Mouse (Mus musculus): Measurements from ENCODE around the gene Cyp4f16. TPM values are rescaled to one million over a fixed set of nuclear protein-coding genes. Genes with fewer than 3 reads are reported as not detected.
"Not testable (repeated sequence)": the region's sequence is repeated elsewhere in the genome, so short reads cannot be mapped to it uniquely, and the experiment has no call there.

The Cyp4f16 gene
- polyA plus RNA-seq, 1 experiment, result 18.4 TPM

DNA sequence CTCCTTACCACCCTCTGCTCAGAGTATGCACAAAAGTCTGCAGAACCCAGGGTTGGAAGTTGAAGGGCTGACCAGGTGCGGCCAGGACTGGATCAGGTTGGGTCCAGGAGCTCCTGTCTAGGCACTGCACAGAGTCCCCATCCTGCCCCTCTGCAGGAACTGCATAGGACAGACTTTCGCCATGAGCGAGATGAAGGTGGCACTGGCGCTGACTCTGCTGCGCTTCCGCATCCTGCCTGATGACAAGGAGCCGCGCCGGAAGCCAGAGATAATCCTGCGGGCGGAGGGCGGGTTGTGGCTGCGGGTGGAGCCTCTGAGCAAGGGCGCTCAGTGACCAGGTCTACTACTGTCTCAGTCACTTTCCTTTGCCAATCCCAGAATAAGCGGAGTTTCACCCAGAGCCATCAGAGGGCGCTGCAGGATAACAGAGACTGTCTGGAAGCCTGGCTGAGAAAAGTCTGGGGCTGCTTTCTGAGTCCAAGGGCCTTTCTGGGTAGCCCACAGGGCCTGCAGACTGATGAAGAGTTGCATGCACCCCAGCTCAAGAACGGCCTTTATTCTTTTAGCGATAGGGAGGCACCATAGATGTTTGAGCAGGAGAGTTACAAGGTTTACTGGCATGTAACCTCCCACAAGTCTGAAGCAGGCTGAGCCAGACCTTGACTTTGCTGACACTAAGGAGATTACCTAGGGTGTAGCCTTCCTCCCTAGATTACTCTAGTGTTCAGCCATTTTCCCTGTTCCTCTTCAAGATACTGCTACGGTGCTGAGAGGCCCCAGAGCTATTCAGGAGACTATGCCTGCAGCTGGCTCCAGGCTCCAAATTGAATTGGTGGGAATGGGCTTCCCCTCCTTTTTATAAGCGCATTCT is 14.8 kb downstream of the Cyp4f16 start:
- peak overlapping the region; percentile 23 for H3K4me3 ChIP-seq (ENCODE audit: control insufficient read depth, insufficient read depth, low read length)
- peak; percentile 78 for DNase-seq
- H3K4me1 ChIP-seq (replicated peaks; ENCODE audit: control insufficient read depth, insufficient read depth, low read length), result peaks cover 8% of the 10 kb centered on the region; the same call in 1 of the 2 replicates
- TF ChIP-seq CTCF (IDR thresholded peaks at IDR 0.05; ENCODE audit: borderline replicate concordance, control insufficient read depth, extremely low read depth, insufficient read depth, low read length, poor library complexity), result peak; percentile 55; the same call in 1 of the 2 replicates
- TF ChIP-seq POLR2A (IDR thresholded peaks at IDR 0.05; ENCODE audit: control insufficient read depth, extremely low read depth, insufficient read depth, low read length, poor library complexity), result no peak
- no peak overlapping the region for H3K27ac ChIP-seq (ENCODE audit: control insufficient read depth, insufficient read depth, low read length)
- H3K27me3 ChIP-seq (ENCODE audit: control insufficient read depth, insufficient read depth, low read length), result no peaks in the 10 kb centered on the region
- no peaks in the 10 kb centered on the region for H3K36me3 ChIP-seq (ENCODE audit: control insufficient read depth, insufficient read depth, low read length)
- 59% methylated on average over 20 of the region's 20 CpGs for WGBS

DNA sequence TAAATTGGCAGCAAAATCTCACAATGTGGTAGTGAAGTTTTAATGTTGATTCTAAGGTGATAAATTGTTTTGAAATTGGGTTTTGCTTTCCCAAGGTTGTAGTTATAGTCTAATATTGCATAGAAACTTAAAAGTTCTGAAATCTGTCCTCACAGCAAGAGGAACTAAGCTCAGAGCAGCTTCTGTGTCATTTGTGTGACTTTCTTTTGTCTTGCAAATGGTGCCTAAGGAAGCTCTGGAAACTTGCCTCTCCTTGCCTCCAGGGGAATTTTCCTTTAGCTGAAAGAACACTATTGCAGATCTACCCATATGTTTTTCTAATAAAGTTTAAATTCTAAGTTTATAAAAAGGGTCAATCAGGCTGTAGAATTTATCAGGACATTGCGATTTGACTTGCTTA is 16.7 kb downstream of the Cyp4f16 start:
- 89% methylated on average over 1 of the region's 1 CpGs for whole genome bisulfite sequencing
- DNase-seq; H3K27me3 ChIP-seq (ENCODE audit: control insufficient read depth, insufficient read depth, low read length): not testable (repeated sequence)

DNA sequence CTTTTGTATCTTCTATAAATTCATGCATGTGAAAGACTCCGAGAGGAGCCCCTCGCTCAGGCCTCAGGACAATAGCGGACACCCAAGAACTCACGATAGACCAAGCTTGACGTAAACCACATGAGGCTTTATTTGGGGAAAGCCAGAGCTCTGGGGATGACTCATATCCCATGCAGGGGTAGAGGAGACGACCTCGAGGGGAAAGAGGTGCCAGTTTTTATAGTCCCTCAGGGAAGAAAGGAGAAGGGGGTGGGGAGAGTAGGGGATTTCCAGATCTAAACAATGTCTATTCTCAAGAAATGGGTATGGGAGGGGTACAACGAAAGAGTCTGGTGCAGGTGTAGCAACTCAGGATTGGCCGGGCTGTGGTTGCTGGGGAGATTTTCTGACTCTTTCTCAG is 18.0 kb downstream of the Cyp4f16 start:
- not testable (repeated sequence) for H3K4me1 ChIP-seq (replicated peaks; ENCODE audit: control insufficient read depth, insufficient read depth, low read length); H3K27me3 ChIP-seq (ENCODE audit: control insufficient read depth, insufficient read depth, low read length); DNase-seq; H3K4me3 ChIP-seq (ENCODE audit: control insufficient read depth, insufficient read depth, low read length); H3K27ac ChIP-seq (ENCODE audit: control insufficient read depth, insufficient read depth, low read length); H3K36me3 ChIP-seq (ENCODE audit: control insufficient read depth, insufficient read depth, low read length)
- 78% methylated on average over 9 of the region's 9 CpGs for WGBS

More for the DNA sequence above, 16.7 kb downstream of the Cyp4f16 start:
- not testable (repeated sequence) for H3K4me1 ChIP-seq (replicated peaks; ENCODE audit: control insufficient read depth, insufficient read depth, low read length); H3K4me3 ChIP-seq (ENCODE audit: control insufficient read depth, insufficient read depth, low read length); H3K27ac ChIP-seq (ENCODE audit: control insufficient read depth, insufficient read depth, low read length); H3K36me3 ChIP-seq (ENCODE audit: control insufficient read depth, insufficient read depth, low read length)

DNA sequence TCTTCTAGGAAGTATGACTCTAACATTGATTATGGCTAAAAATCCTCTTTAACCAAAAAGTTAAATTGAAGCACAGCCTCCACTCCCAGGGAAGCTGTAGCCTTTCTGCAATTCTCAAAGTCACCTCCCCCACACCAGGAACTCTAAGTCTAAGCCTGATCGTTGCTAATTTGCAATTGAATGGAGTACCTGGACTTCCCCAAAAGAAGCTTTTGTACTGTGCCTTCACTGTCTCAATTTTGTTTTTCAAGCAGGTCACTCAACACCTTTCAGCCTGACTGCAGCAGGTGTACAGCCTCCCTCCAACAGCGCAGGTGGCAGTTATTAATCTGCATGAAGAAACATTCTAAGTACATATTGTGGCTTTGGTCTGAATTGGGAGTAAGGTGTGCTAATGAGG is 26.9 kb downstream of the Cyp4f16 start:
- H3K4me1 ChIP-seq (replicated peaks; ENCODE audit: control insufficient read depth, insufficient read depth, low read length); H3K4me3 ChIP-seq (ENCODE audit: control insufficient read depth, insufficient read depth, low read length); H3K36me3 ChIP-seq (ENCODE audit: control insufficient read depth, insufficient read depth, low read length); H3K27ac ChIP-seq (ENCODE audit: control insufficient read depth, insufficient read depth, low read length); DNase-seq; H3K27me3 ChIP-seq (ENCODE audit: control insufficient read depth, insufficient read depth, low read length): not testable (repeated sequence)
- WGBS, result 84% methylated on average over 2 of the region's 2 CpGs

DNA sequence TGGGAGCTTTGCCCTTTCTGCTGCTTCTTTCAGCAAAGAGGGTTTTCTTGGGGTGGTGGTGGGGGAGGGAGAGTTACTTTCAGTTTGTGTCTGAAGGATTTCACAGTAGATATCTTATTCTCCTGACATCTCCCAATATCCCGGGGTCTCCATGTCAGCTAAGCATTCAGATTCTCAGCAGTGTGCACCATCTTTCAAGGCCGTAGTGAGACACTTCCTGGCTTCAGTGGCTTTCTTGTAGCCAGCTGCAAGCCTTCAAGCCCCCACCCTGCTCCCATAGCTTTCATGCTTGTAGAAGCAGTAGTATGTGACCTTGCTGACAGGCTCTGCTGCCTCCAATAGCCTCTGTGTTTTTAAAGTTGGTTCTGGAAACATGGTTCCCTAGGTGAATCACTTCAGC is 36.9 kb downstream of the Cyp4f16 start:
- H3K27ac ChIP-seq (ENCODE audit: control insufficient read depth, insufficient read depth, low read length), result peak overlapping the region; percentile 77
- H3K27me3 ChIP-seq (ENCODE audit: control insufficient read depth, insufficient read depth, low read length); H3K4me1 ChIP-seq (replicated peaks; ENCODE audit: control insufficient read depth, insufficient read depth, low read length); H3K36me3 ChIP-seq (ENCODE audit: control insufficient read depth, insufficient read depth, low read length); H3K4me3 ChIP-seq (ENCODE audit: control insufficient read depth, insufficient read depth, low read length): not testable (repeated sequence)
- 78% methylated on average over 2 of the region's 2 CpGs for WGBS
- peak; percentile 12 for DNase-seq

DNA sequence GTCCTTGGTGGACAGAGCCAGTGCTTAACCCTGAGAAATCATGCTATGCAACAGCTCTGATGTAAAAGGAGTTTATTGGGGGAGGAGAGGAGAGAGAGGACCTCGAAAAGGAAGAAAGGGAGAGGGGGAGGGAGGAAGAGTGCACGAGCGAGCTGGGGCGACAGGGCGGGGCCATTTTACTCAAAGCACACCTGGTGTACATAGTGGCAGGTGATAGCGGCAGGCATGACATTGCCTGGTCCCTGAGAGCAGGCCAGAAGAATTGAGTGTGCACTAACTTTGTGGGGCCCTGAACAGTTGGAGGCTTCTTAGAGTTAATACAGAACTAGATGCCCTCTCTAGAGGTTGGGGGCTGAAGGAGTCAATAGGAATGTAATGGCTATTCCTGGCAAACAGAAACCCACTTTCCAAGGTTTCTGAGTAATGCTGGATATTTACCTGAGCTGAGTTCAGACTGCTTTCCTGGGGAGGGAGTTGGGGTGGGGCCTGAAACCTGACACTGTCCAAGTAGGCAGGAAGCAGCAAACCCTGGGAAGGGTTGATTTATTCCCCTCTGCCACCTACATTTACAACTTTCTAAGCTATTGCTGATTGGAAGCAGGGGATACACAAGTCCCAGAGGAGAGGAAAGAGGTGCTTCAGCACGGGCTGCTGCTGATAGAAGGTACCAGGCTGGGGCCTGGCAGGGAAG is 41.3 kb downstream of the Cyp4f16 start:
- peaks cover 4% of the 10 kb centered on the region for H3K4me1 ChIP-seq (replicated peaks; ENCODE audit: control insufficient read depth, insufficient read depth, low read length)
- no peak overlapping the region for H3K27ac ChIP-seq (ENCODE audit: control insufficient read depth, insufficient read depth, low read length)
- H3K27me3 ChIP-seq (ENCODE audit: control insufficient read depth, insufficient read depth, low read length), result no peaks in the 10 kb centered on the region
- no peak for DNase-seq
- WGBS, result 57% methylated on average over 7 of the region's 7 CpGs
- H3K4me3 ChIP-seq (ENCODE audit: control insufficient read depth, insufficient read depth, low read length), result no peak overlapping the region
- no peak for TF ChIP-seq POLR2A (IDR thresholded peaks at IDR 0.05; ENCODE audit: control insufficient read depth, extremely low read depth, insufficient read depth, low read length, poor library complexity)
- no peak for TF ChIP-seq CTCF (IDR thresholded peaks at IDR 0.05; ENCODE audit: borderline replicate concordance, control insufficient read depth, extremely low read depth, insufficient read depth, low read length, poor library complexity)
- H3K36me3 ChIP-seq (ENCODE audit: control insufficient read depth, insufficient read depth, low read length), result no peaks in the 10 kb centered on the region

DNA sequence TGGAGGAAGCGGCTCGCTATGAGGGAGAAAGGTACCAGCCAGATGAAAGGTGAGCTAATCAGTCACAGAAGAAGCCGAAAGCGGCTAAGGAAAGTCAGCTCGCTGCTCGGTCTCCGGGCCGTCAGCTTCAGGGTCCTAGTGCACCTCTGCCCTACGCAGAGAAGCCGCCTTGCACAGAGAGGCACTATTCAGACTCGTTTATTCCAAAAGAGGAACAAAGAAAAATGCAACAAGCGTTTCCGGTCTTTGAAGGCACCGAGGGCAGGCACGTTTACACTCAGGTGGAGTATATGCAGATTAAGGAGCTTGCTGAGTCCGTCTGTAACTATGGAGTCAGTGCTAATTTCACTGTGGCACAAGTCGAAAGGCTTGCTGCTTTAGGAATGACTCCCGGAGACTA is 60.1 kb downstream of the Cyp4f16 start:
- H3K27ac ChIP-seq (ENCODE audit: control insufficient read depth, insufficient read depth, low read length), result no peak overlapping the region
- no peak overlapping the region for H3K4me3 ChIP-seq (ENCODE audit: control insufficient read depth, insufficient read depth, low read length)
- 91% methylated on average over 18 of the region's 18 CpGs for WGBS
- H3K4me1 ChIP-seq (replicated peaks; ENCODE audit: control insufficient read depth, insufficient read depth, low read length), result no peaks in the 10 kb centered on the region
- no peak for DNase-seq
- TF ChIP-seq POLR2A (IDR thresholded peaks at IDR 0.05; ENCODE audit: control insufficient read depth, extremely low read depth, insufficient read depth, low read length, poor library complexity), result no peak
- TF ChIP-seq CTCF (IDR thresholded peaks at IDR 0.05; ENCODE audit: borderline replicate concordance, control insufficient read depth, extremely low read depth, insufficient read depth, low read length, poor library complexity), result no peak
- no peaks in the 10 kb centered on the region for H3K27me3 ChIP-seq (ENCODE audit: control insufficient read depth, insufficient read depth, low read length)
- no peaks in the 10 kb centered on the region for H3K36me3 ChIP-seq (ENCODE audit: control insufficient read depth, insufficient read depth, low read length)

Other genes with a start within 250 kb of the Cyp4f16 start
- gene Akap8, start 215.3 kb upstream of the Cyp4f16 start, polyA plus RNA-seq (2012; rRNA removed), result 169 and 177 TPM in 2 replicates
- 191 and 196 TPM in 2 replicates for gene Akap8l, start 186.0 kb upstream of the Cyp4f16 start, polyA plus RNA-seq (2012; rRNA removed)
- gene Wiz, start 147.1 kb upstream of the Cyp4f16 start, polyA plus RNA-seq (2012; rRNA removed), result 57.1 and 71.0 TPM in 2 replicates
- 541 and 555 TPM in 2 replicates for gene Rasal3, start 133.0 kb upstream of the Cyp4f16 start, polyA plus RNA-seq (2012; rRNA removed)
- 202 and 206 TPM in 2 replicates for gene Pglyrp2, start 112.4 kb upstream of the Cyp4f16 start, polyA plus RNA-seq (2012; rRNA removed)
- 1.1 and 2.0 TPM in 2 replicates for gene Cyp4f39, start 83.8 kb upstream of the Cyp4f16 start, polyA plus RNA-seq (2012; rRNA removed)
- 4.8 and 4.9 TPM in 2 replicates for gene Cyp4f17, start 30.5 kb upstream of the Cyp4f16 start, polyA plus RNA-seq (2012; rRNA removed)
- not detected in 2 replicates for gene Cyp4f37, start 84.8 kb downstream of the Cyp4f16 start, polyA plus RNA-seq (2012; rRNA removed)
- 0.30 TPM in 1 of 2 replicates, not detected in the other for gene Cyp4f40, start 122.3 kb downstream of the Cyp4f16 start, polyA plus RNA-seq (2012; rRNA removed)
- gene Cyp4f15, start 149.1 kb downstream of the Cyp4f16 start, polyA plus RNA-seq (2012; rRNA removed), result 0.93 and 1.4 TPM in 2 replicates